Mouse (Mus musculus) gastrocnemius, postnatal 25 days (tissue): ENCODE measurements around the gene Ces1g. TPM values are rescaled to one million over a fixed set of nuclear protein-coding genes. Genes with fewer than 3 reads are reported as not detected.

ENCODE experiments used
- DNase-seq: peaks from one replicate; pipeline ENCODE4 v3.0.0; 2022
- long read RNA-seq, 2 experiments: library from polyadenylated mRNA; stranded (forward); transcript quantifications; one replicate each; pipeline ENCODE4 v2.0.0; 2021
- total RNA-seq, 2 experiments: library from RNA; stranded (reverse); gene quantifications; 1 replicate in 1 of 2; 2 replicates in 1 of 2; pipeline ENCODE4 v1.2.3; 2021

The Ces1g gene
- not detected for total RNA-seq
- long read RNA-seq, experiment 1 = 0 reads
- long read RNA-seq, experiment 2 = 0 reads

- no peak for DNase-seq
These were observed at the start of gene Ces1g for GRCm38 (mm10) chr8:93337207-93337606. Ces1g (minus strand) TSS chr8:93337308.

- no peak for DNase-seq
These were observed 42.5 kb upstream of the Ces1g start, which contains the start of gene Ces1h for GRCm38 (mm10) chr8:93379625-93380024. Ces1h (minus strand) TSS chr8:93379725.

GRCm38 (mm10) chr8:93369481-93369880, 32.4 kb upstream of the Ces1g start:
- no peak for DNase-seq

GRCm38 (mm10) chr8:93360113-93360512, 23.0 kb upstream of the Ces1g start:
- no peak for DNase-seq

- no peak for DNase-seq
These were observed 2.4 kb upstream of the Ces1g start for GRCm38 (mm10) chr8:93339531-93339930.

GRCm38 (mm10) chr8:93332703-93333102, 4.4 kb downstream of the Ces1g start:
- no peak for DNase-seq

GRCm38 (mm10) chr8:93331151-93331550, 6.0 kb downstream of the Ces1g start:
- DNase-seq = no peak

- DNase-seq = no peak
These were observed 12.0 kb downstream of the Ces1g start for GRCm38 (mm10) chr8:93325123-93325522.

- no peak for DNase-seq
These were observed 20.1 kb downstream of the Ces1g start for GRCm38 (mm10) chr8:93317031-93317430.

- DNase-seq = no peak
These were observed 21.6 kb downstream of the Ces1g start for GRCm38 (mm10) chr8:93315557-93315956.

GRCm38 (mm10) chr8:93283896-93284295, 53.2 kb downstream of the Ces1g start:
- no peak for DNase-seq

GRCm38 (mm10) chr8:93282349-93282748, 54.8 kb downstream of the Ces1g start:
- DNase-seq = no peak

- DNase-seq = no peak
These were observed 57.6 kb downstream of the Ces1g start, which contains the start of gene Ces1f for GRCm38 (mm10) chr8:93279556-93279955. Ces1f (minus strand) TSS chr8:93279747.

- no peak for DNase-seq
These were observed 58.8 kb downstream of the Ces1g start for GRCm38 (mm10) chr8:93278176-93278805.

- no peak for DNase-seq
These were observed 62.5 kb downstream of the Ces1g start for GRCm38 (mm10) chr8:93274609-93275008.

- no peak for DNase-seq
These were observed 63.8 kb downstream of the Ces1g start for GRCm38 (mm10) chr8:93273321-93273720.

GRCm38 (mm10) chr8:93272686-93273085, 64.4 kb downstream of the Ces1g start:
- peak; percentile 16 for DNase-seq

- no peak for DNase-seq
These were observed 75.7 kb downstream of the Ces1g start for GRCm38 (mm10) chr8:93261436-93261835.

- no peak for DNase-seq
These were observed 84.6 kb downstream of the Ces1g start for GRCm38 (mm10) chr8:93252400-93252925.

Other genes starting within 250 kb of the Ces1g start
- not detected for gene Ces1c, start 206.0 kb downstream of the Ces1g start, total RNA-seq
- 10 to 100 TPM; 41.4 to 59.9 TPM for gene Ces1d, start 139.5 kb downstream of the Ces1g start, total RNA-seq
- gene Ces1e, start 107.7 kb downstream of the Ces1g start, total RNA-seq = under 1 TPM; 0.54 to 0.69 TPM
- 1 to 10 TPM in 1 of 2 experiments, not detected in 1; 1.6 TPM for gene Ces1f, start 57.6 kb downstream of the Ces1g start, total RNA-seq
- not detected for gene Ces1h, start 42.4 kb upstream of the Ces1g start, total RNA-seq
- gene Ces5a, start 198.5 kb upstream of the Ces1g start, total RNA-seq = under 1 TPM; 0.51 to 0.91 TPM